Mouse (Mus musculus) CH12.LX (cell line): ENCODE results near the gene Atg5. TPM values are rescaled to one million over a fixed set of nuclear protein-coding genes. Genes with fewer than 3 reads are reported as not detected.
"Not testable (repeated sequence)": the region's sequence is repeated elsewhere in the genome, so short reads cannot be mapped to it uniquely, and the experiment has no call there.

ENCODE experiments used
- DNase-seq: peaks from one replicate; pipeline ENCODE4 v3.0.0-alpha.2; 2013; ENCODE audit errors: extremely low read depth
- H3K27ac ChIP-seq: 2 replicates; pipeline ENCODE4 v1.5.1; 2012; ENCODE audit warnings: low read depth, mild to moderate bottlenecking, control low read depth, moderate library complexity; ENCODE audit not compliant: insufficient read depth
- H3K27me3 ChIP-seq: replicated peaks from 2 replicates; pipeline ENCODE3; 2012; ENCODE audit warnings: inconsistent platforms
- H3K36me3 ChIP-seq, 2 experiments: replicated peaks in 1 of 2; 2 replicates each; pipeline versions ENCODE3 to v1.6.1; 2012; ENCODE audit warnings: inconsistent platforms in 1 of 2, low read length in 1 of 2, mild to moderate bottlenecking in 1 of 2, mixed read lengths in 1 of 2, moderate library complexity in 1 of 2; ENCODE audit not compliant: control insufficient read depth in 1 of 2, insufficient read depth in 1 of 2
- H3K4me1 ChIP-seq, 2 experiments: 2 replicates each; pipeline ENCODE4 v1.6.1; 2012; ENCODE audit warnings: inconsistent platforms in 1 of 2, moderate library complexity in 1 of 2; ENCODE audit not compliant: insufficient read depth in 2 of 2, control insufficient read depth in 1 of 2
- H3K4me2 ChIP-seq: 2 replicates; pipeline ENCODE4 v1.6.1; 2012; ENCODE audit warnings: low read depth, mild to moderate bottlenecking, control low read depth; ENCODE audit not compliant: poor library complexity, insufficient read depth, severe bottlenecking
- H3K4me3 ChIP-seq, 3 experiments: fragments of 150-350 bp in 1 of 3; sonication (generic) in 1 of 3; replicated peaks in 1 of 3; 2 replicates each; pipeline versions ENCODE3 to v1.5.1; 2011 to 2012; ENCODE audit warnings: low read depth in 2 of 3, low read length in 2 of 3, mild to moderate bottlenecking in 2 of 3, moderate library complexity in 2 of 3, control low read depth in 1 of 3, improper control_type of control experiment in 1 of 3, inconsistent platforms in 1 of 3, mixed read lengths in 1 of 3; ENCODE audit not compliant: poor library complexity in 1 of 3
- H3K79me2 ChIP-seq: replicated peaks from 2 replicates; pipeline ENCODE4 v1.6.1; 2012; ENCODE audit warnings: mild to moderate bottlenecking, moderate library complexity; ENCODE audit not compliant: control insufficient read depth, poor library complexity, insufficient read depth, severe bottlenecking; ENCODE audit errors: extremely low read depth
- H3K9ac ChIP-seq: 2 replicates; pipeline ENCODE4 v1.6.1; 2012; ENCODE audit warnings: low read depth, mild to moderate bottlenecking, control low read depth, moderate library complexity; ENCODE audit not compliant: insufficient read depth
- H3K9me3 ChIP-seq: replicated peaks from 2 replicates; pipeline ENCODE3; 2012; ENCODE audit warnings: low read length, inconsistent platforms, mixed read lengths
- BHLHE40 ChIP-seq: IDR thresholded peaks from 2 replicates; pipeline ENCODE4 v1.6.1; 2011; ENCODE audit warnings: mild to moderate bottlenecking, low read depth, low read length, improper control_type of control experiment
- CHD2 ChIP-seq: IDR thresholded peaks from 2 replicates; pipeline ENCODE4 v1.6.1; 2011; ENCODE audit warnings: low read length, improper control_type of control experiment
- CTCF ChIP-seq, 2 experiments: IDR thresholded peaks in 1 of 2; conservative IDR thresholded peaks in 1 of 2; 2 replicates each; pipeline ENCODE4 v1.5.1; 2011 to 2012; ENCODE audit warnings: low read depth in 2 of 2, low read length in 2 of 2, improper control_type of control experiment in 1 of 2, inconsistent platforms in 1 of 2, mild to moderate bottlenecking in 1 of 2, moderate library complexity in 1 of 2
- EP300 ChIP-seq: IDR thresholded peaks from 2 replicates; pipeline ENCODE4 v1.6.1; 2011; ENCODE audit warnings: low read length, improper control_type of control experiment
- GABPA ChIP-seq: IDR thresholded peaks from 2 replicates; pipeline ENCODE4 v1.6.1; 2012; ENCODE audit warnings: low read depth, low read length, improper control_type of control experiment, inconsistent platforms; ENCODE audit not compliant: insufficient replicate concordance
- MAFK ChIP-seq: IDR thresholded peaks from 2 replicates; pipeline ENCODE4 v1.6.1; 2011; ENCODE audit warnings: low read length, improper control_type of control experiment; ENCODE audit not compliant: insufficient replicate concordance
- MYC ChIP-seq: IDR thresholded peaks from 2 replicates; pipeline ENCODE4 v1.6.1; 2011; ENCODE audit warnings: low read depth, mild to moderate bottlenecking, improper control_type of control experiment, low read length
- NELFE ChIP-seq: IDR thresholded peaks from 2 replicates; pipeline ENCODE4 v1.6.1; 2011; ENCODE audit warnings: low read depth, low read length, improper control_type of control experiment
- RAD21 ChIP-seq: IDR thresholded peaks from 2 replicates; pipeline ENCODE4 v1.6.1; 2011; ENCODE audit warnings: low read depth, mild to moderate bottlenecking, low read length, improper control_type of control experiment, moderate library complexity
- SMC3 ChIP-seq: IDR thresholded peaks from 2 replicates; pipeline ENCODE4 v1.6.1; 2011; ENCODE audit warnings: low read depth, low read length, improper control_type of control experiment
- ZC3H11A ChIP-seq: IDR thresholded peaks from 2 replicates; pipeline ENCODE4 v1.6.1; 2012; ENCODE audit warnings: low read depth, mild to moderate bottlenecking, inconsistent platforms, low read length, improper control_type of control experiment
- ZNF384 ChIP-seq: IDR thresholded peaks from 2 replicates; pipeline ENCODE4 v1.6.1; 2012; ENCODE audit warnings: low read depth, low read length, improper control_type of control experiment, inconsistent platforms
- dilution Hi-C: fragments of 300-500 bp; cut with MboI; formaldehyde crosslinking; loops from 2 replicates; pipeline ENCODE4 v1.14.3; 2020; ENCODE audit warnings: low sequenced_read_pairs; ENCODE audit not compliant: extremely low pct_unique_long_range_greater_than_20kb, extremely low pct_ligation_motif_present
- in situ Hi-C: fragments of 300-500 bp; cut with MboI; formaldehyde crosslinking; loops from 3 replicates; pipeline ENCODE4 v1.14.3; 2019; ENCODE audit warnings: low sequenced_read_pairs, low pct_ligation_motif_present, low pct_unique_long_range_greater_than_20kb, mixed read lengths
- polyA plus RNA-seq: library from polyadenylated mRNA; unstranded; fragments of >175 nt; gene quantifications from 2 replicates; pipeline ENCODE4 v1.2.1, GENCODE M21; 2012; ENCODE audit warnings: low read depth; ENCODE audit not compliant: insufficient read length
- total RNA-seq, 2 experiments: library from RNA; depleted of rRNA; stranded (reverse); fragments of 300-350 nt in 1 of 2; fragments of >200 nt in 1 of 2; gene quantifications; 2 replicates each; pipeline ENCODE4 v1.2.3; 2012 to 2014

The Atg5 gene
- total and polyA plus RNA-seq, 3 experiments = 15.6 to 47.5 (median 34.7) TPM

DNA sequence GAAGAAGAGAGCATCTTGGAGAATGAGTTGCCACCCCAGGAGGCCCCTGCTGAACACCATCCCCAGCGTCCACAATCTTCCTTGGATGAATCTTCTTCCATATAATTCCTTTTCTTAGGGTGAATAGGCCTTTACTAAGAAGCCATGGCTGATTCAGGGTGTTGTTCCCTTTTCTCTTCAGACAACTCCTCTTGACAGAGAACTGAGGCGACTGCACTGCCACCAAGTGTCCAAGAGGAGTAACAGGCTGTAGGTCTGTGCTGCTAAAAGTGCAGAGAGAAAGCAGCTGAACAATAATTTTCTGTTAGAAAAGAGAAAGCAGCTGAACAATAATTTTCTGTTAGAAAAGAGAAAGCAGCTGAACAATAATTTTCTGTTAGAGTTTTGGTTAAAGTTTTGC is 49.1 kb upstream of the Atg5 start:
- H3K4me2 ChIP-seq = not testable (repeated sequence)

DNA sequence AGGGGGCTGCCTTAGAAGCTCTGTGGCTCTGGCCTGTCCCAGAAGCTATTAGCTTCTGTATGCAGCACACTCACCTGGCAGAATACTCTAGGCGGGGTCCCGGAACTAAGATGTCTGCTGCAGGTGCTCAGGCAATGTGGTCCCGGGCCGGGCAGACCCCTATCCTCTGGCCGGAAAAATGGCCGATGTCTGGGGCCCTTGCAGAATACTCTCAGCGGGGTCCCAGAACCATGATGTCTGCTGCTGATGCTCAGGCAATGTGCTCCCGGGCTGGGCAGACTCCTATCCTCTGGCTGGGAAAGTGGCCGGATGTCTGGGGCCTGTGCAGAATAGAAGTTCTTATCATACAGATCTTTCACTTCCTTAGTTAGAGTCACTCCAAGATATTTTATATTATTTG is 43.8 kb upstream of the Atg5 start:
- H3K4me1 ChIP-seq = no peaks in the 10 kb centered on the region
- TF ChIP-seq MYC = no peak
- no peak for TF ChIP-seq EP300
- no peak for TF ChIP-seq CHD2
- no peak for TF ChIP-seq NELFE
- no peak for TF ChIP-seq ZC3H11A
- no peak for TF ChIP-seq ZNF384
- no peak for TF ChIP-seq BHLHE40
- TF ChIP-seq GABPA = no peak
- TF ChIP-seq MAFK = no peak
- no peak for TF ChIP-seq SMC3
- H3K27ac ChIP-seq = no peak overlapping the region
- no peaks in the 10 kb centered on the region for H3K27me3 ChIP-seq
- no peaks in the 10 kb centered on the region for H3K9me3 ChIP-seq
- H3K79me2 ChIP-seq = no peaks in the 10 kb centered on the region
- in situ Hi-C loops = no loop called here
- no peaks in the 10 kb centered on the region for H3K36me3 ChIP-seq
- no peak overlapping the region for H3K9ac ChIP-seq
- H3K4me3 ChIP-seq = no peak overlapping the region
- H3K4me2 ChIP-seq = no peak overlapping the region
- no peak for DNase-seq
- dilution Hi-C loops = no loop called here

More for the DNA sequence above, 49.1 kb upstream of the Atg5 start:
- H3K9ac ChIP-seq, H3K79me2 ChIP-seq: not testable (repeated sequence)
- TF ChIP-seq SMC3 (peak; percentile 40), RAD21 (peak; percentile 38), CTCF (conservative IDR thresholded peaks at IDR 0.05 in 1 of 2, IDR thresholded peaks at IDR 0.05 in 1 of 2; ENCODE audit: low read depth in 2 of 2, low read length in 2 of 2) (peak in 1 of 2 experiments; percentile 62; a peak in 2 of 4 replicates)
- TF ChIP-seq, all 38 proteins: peak for 3; not testable (repeated sequence) for 35
- H3K36me3 ChIP-seq, dilution Hi-C loops, H3K9me3 ChIP-seq, in situ Hi-C loops, H3K4me1 ChIP-seq, H3K4me3 ChIP-seq, H3K27me3 ChIP-seq, H3K27ac ChIP-seq: not testable (repeated sequence)
- DNase-seq = peak; percentile 39

DNA sequence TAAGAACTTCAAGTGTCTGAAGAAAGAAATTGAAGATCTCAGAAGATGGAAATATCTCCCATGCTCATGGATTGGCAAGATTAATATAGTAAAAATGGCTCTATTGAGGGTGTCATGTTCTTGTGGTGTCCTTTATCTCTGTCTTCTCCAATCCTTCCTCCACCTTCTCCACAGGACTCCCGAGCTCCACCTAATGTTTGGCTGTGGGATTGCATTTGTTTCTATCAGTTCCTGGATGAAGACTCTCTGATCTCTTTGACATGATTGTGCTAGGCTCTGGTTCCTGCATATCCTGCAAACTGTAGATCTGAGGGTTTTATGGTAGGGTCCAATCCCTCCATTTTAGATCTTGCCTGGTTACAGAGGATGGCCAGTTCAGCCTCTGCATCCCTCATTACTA is 34.8 kb upstream of the Atg5 start:
- H3K36me3 ChIP-seq, H3K4me3 ChIP-seq, H3K4me1 ChIP-seq, H3K27me3 ChIP-seq, H3K9ac ChIP-seq, H3K79me2 ChIP-seq, dilution Hi-C loops, H3K4me2 ChIP-seq, H3K27ac ChIP-seq, in situ Hi-C loops, H3K9me3 ChIP-seq: not testable (repeated sequence)
- TF ChIP-seq CTCF (conservative IDR thresholded peaks at IDR 0.05 in 1 of 2, IDR thresholded peaks at IDR 0.05 in 1 of 2; ENCODE audit: low read depth in 2 of 2, low read length in 2 of 2) = peak; percentile 49 to 54; a peak in 3 of 4 replicates
- peak; percentile 16; the same call in 1 of the 2 replicates for TF ChIP-seq SMC3
- DNase-seq = peak; percentile 45
